Mouse (Mus musculus) MEL (cell line): ENCODE results near the gene Reg3b. TPM values are rescaled to one million over a fixed set of nuclear protein-coding genes. Genes with fewer than 3 reads are reported as not detected.
"Not testable (repeated sequence)": the region's sequence is repeated elsewhere in the genome, so short reads cannot be mapped to it uniquely, and the experiment has no call there.

Source experiments
- DNase-seq: peaks from one replicate; pipeline ENCODE4 v3.0.0; 2011; ENCODE audit warnings: low read depth, low spot score
- H3K27ac ChIP-seq: 2 replicates; pipeline ENCODE4 v1.5.1; 2012; ENCODE audit warnings: low read depth, mild to moderate bottlenecking, control low read depth, low read length, moderate library complexity; ENCODE audit not compliant: control insufficient read depth
- H3K27me3 ChIP-seq, 2 experiments: fragments of 150-350 bp in 1 of 2; sonication (generic) in 1 of 2; 2 replicates each; pipeline ENCODE4 v1.6.1; 2012; ENCODE audit warnings: low read length in 2 of 2, mild to moderate bottlenecking in 2 of 2, improper control_type of control experiment in 1 of 2, moderate library complexity in 1 of 2; ENCODE audit not compliant: insufficient read depth in 2 of 2, control insufficient read depth in 1 of 2
- H3K36me3 ChIP-seq, 2 experiments: 2 replicates each; pipeline ENCODE4 v1.6.1; 2012 to 2014; ENCODE audit warnings: low read length in 2 of 2, improper control_type of control experiment in 1 of 2, inconsistent platforms in 1 of 2, mild to moderate bottlenecking in 1 of 2; ENCODE audit not compliant: insufficient read depth in 2 of 2, control insufficient read depth in 1 of 2
- H3K4me1 ChIP-seq, 2 experiments: fragments of 150-350 bp in 1 of 2; sonication (generic) in 1 of 2; 2 replicates each; pipeline ENCODE4 v1.6.1; 2012; ENCODE audit warnings: low read length in 2 of 2, improper control_type of control experiment in 1 of 2, mild to moderate bottlenecking in 1 of 2; ENCODE audit not compliant: insufficient read depth in 2 of 2, control insufficient read depth in 1 of 2
- H3K4me3 ChIP-seq, 2 experiments: fragments of 150-350 bp in 1 of 2; sonication (generic) in 1 of 2; 2 replicates each; pipeline ENCODE4 v1.5.1; 2012; ENCODE audit warnings: low read depth in 2 of 2, low read length in 2 of 2, mild to moderate bottlenecking in 2 of 2, moderate library complexity in 2 of 2, control low read depth in 1 of 2, improper control_type of control experiment in 1 of 2; ENCODE audit not compliant: control insufficient read depth in 1 of 2, insufficient read depth in 1 of 2
- H3K79me2 ChIP-seq: 2 replicates; pipeline ENCODE4 v1.6.1; 2012; ENCODE audit warnings: mild to moderate bottlenecking, low read length, moderate library complexity; ENCODE audit not compliant: control insufficient read depth, poor library complexity, insufficient read depth
- H3K9ac ChIP-seq: 2 replicates; pipeline ENCODE4 v1.6.1; 2012; ENCODE audit warnings: low read depth, mild to moderate bottlenecking, control low read depth, low read length, moderate library complexity; ENCODE audit not compliant: control insufficient read depth, poor library complexity, severe bottlenecking
- H3K9me3 ChIP-seq: fragments of 150-350 bp; sonication (generic); replicated peaks from 2 replicates; pipeline ENCODE4 v1.6.1; 2012; ENCODE audit warnings: mild to moderate bottlenecking, low read length, improper control_type of control experiment, moderate library complexity; ENCODE audit not compliant: insufficient read depth
- BHLHE40 ChIP-seq: IDR thresholded peaks from 2 replicates; pipeline ENCODE4 v1.6.1; 2012; ENCODE audit warnings: low read depth, mild to moderate bottlenecking, inconsistent platforms, low read length, improper control_type of control experiment, borderline replicate concordance
- CHD1 ChIP-seq: IDR thresholded peaks from 2 replicates; pipeline ENCODE4 v1.6.1; 2012; ENCODE audit warnings: low read depth, mild to moderate bottlenecking, inconsistent platforms, low read length, improper control_type of control experiment
- CTCF ChIP-seq, 3 experiments: IDR thresholded peaks in 2 of 3; conservative IDR thresholded peaks in 1 of 3; 2 replicates each; pipeline ENCODE4 v1.5.1; 2011 to 2012; ENCODE audit warnings: low read length in 3 of 3, low read depth in 2 of 3, mild to moderate bottlenecking in 2 of 3, improper control_type of control experiment in 1 of 3, inconsistent platforms in 1 of 3, mixed read lengths in 1 of 3, moderate library complexity in 1 of 3; ENCODE audit not compliant: control insufficient read depth in 1 of 3, insufficient read depth in 1 of 3, poor library complexity in 1 of 3, severe bottlenecking in 1 of 3
- MAX ChIP-seq: IDR thresholded peaks from 2 replicates; pipeline ENCODE4 v1.6.1; 2011; ENCODE audit warnings: low read length, improper control_type of control experiment
- MAZ ChIP-seq: IDR thresholded peaks from 2 replicates; pipeline ENCODE4 v1.6.1; 2012; ENCODE audit warnings: low read depth, mild to moderate bottlenecking, inconsistent platforms, low read length, improper control_type of control experiment
- NRF1 ChIP-seq: IDR thresholded peaks from 2 replicates; pipeline ENCODE4 v1.6.1; 2014; ENCODE audit warnings: low read depth, mild to moderate bottlenecking, inconsistent platforms, low read length, improper control_type of control experiment, moderate library complexity; ENCODE audit not compliant: poor library complexity, insufficient read depth, severe bottlenecking
- POLR2AphosphoS5 ChIP-seq: IDR thresholded peaks from 2 replicates; pipeline ENCODE4 v1.6.1; 2012; ENCODE audit warnings: low read depth, borderline replicate concordance, mild to moderate bottlenecking, inconsistent platforms, low read length, moderate library complexity, mixed read lengths
- RAD21 ChIP-seq: IDR thresholded peaks from 2 replicates; pipeline ENCODE4 v1.6.1; 2011; ENCODE audit warnings: mild to moderate bottlenecking, low read depth, low read length, improper control_type of control experiment
- RCOR1 ChIP-seq: IDR thresholded peaks from 2 replicates; pipeline ENCODE4 v1.6.1; 2012; ENCODE audit warnings: low read depth, mild to moderate bottlenecking, inconsistent platforms, low read length, improper control_type of control experiment
- TAL1 ChIP-seq: IDR thresholded peaks from 2 replicates; pipeline ENCODE4 v1.6.1; 2012; ENCODE audit warnings: mild to moderate bottlenecking, inconsistent platforms, low read length, moderate library complexity, mixed read lengths
- TCF12 ChIP-seq: IDR thresholded peaks from 2 replicates; pipeline ENCODE4 v1.6.1; 2014; ENCODE audit warnings: low read depth, mild to moderate bottlenecking, inconsistent platforms, low read length, improper control_type of control experiment, moderate library complexity
- USF1 ChIP-seq: IDR thresholded peaks from 2 replicates; pipeline ENCODE4 v1.6.1; 2014; ENCODE audit warnings: low read depth, mild to moderate bottlenecking, inconsistent platforms, low read length, improper control_type of control experiment, moderate library complexity
- USF2 ChIP-seq, 2 experiments: IDR thresholded peaks; 2 replicates each; pipeline ENCODE4 v1.6.1; 2011 to 2012; ENCODE audit warnings: improper control_type of control experiment in 2 of 2, low read length in 2 of 2, borderline replicate concordance in 1 of 2, inconsistent platforms in 1 of 2, low read depth in 1 of 2, mild to moderate bottlenecking in 1 of 2; ENCODE audit not compliant: insufficient read depth in 1 of 2
- ZC3H11A ChIP-seq: IDR thresholded peaks from 2 replicates; pipeline ENCODE4 v1.6.1; 2012; ENCODE audit warnings: low read depth, mild to moderate bottlenecking, inconsistent platforms, low read length, improper control_type of control experiment
- ZKSCAN1 ChIP-seq: IDR thresholded peaks from 2 replicates; pipeline ENCODE4 v1.6.1; 2012; ENCODE audit warnings: low read depth, mild to moderate bottlenecking, inconsistent platforms, low read length, improper control_type of control experiment, moderate library complexity
- ZMIZ1 ChIP-seq: IDR thresholded peaks from 2 replicates; pipeline ENCODE4 v1.6.1; 2012; ENCODE audit warnings: low read depth, mild to moderate bottlenecking, inconsistent platforms, low read length, improper control_type of control experiment, moderate library complexity
- ZNF384 ChIP-seq: IDR thresholded peaks from 2 replicates; pipeline ENCODE4 v1.6.1; 2012; ENCODE audit warnings: low read depth, mild to moderate bottlenecking, inconsistent platforms, low read length, improper control_type of control experiment
- polyA plus RNA-seq, 2 experiments: library from polyadenylated mRNA; stranded (reverse) in 1 of 2; unstranded in 1 of 2; fragments of >175 nt in 1 of 2; fragments of >200 nt in 1 of 2; gene quantifications; 2 replicates each; pipeline versions ENCODE4 v1.2.1 to v1.2.4; 2012; ENCODE audit warnings: low replicate concordance in 2 of 2, low read depth in 1 of 2; ENCODE audit not compliant: insufficient read length in 2 of 2, insufficient read depth in 1 of 2, missing spikeins in 1 of 2
- total RNA-seq: library from RNA; depleted of rRNA; stranded (reverse); fragments of 300-350 nt; gene quantifications from 2 replicates; pipeline ENCODE4 v1.2.3, GENCODE M21; 2012

Reg3b gene
- total and polyA plus RNA-seq, 3 experiments, result not detected

DNA sequence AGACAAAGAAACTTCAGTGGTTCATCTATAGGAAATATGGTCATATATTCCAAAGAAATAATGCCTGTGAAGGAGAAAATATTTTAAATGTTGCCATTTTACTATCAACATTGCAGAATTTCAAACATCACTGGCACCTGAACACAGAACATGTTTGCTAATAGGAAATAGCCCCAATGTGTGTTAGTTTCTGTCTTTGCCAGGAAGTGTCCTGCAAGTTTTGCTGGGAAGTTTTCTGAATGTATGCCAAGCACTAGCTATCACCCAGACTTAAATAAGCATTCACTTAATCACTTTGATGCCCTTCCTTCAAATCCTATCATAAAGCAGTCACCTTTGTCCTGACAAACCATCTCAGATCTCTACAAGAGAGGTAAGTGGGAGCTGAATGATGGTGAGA, 10.0 kb downstream of the Reg3b start, which contains the start of gene Reg3a:
Gene Reg3a, plus strand, starts transcription at position 301 of the 400 bp plus-strand sequence.
- Histone ChIP-seq H3K27me3 (no peaks in the 10 kb centered on the region), H3K4me3 (no peak within 1 kb of the TSS), H3K36me3 (no peaks in the 10 kb centered on the region), H3K9me3 (no peaks in the 10 kb centered on the region), H3K4me1 (no peaks in the 10 kb centered on the region), H3K9ac (no peak within 1 kb of the TSS), H3K79me2 (no peaks in the 10 kb centered on the region), H3K27ac (no peak within 1 kb of the TSS)
- no peak for DNase-seq
- TF ChIP-seq ZC3H11A (no peak), POLR2AphosphoS5 (no peak), ZNF384 (no peak), RCOR1 (no peak), ZMIZ1 (no peak), CHD1 (no peak)
- TF ChIP-seq, all 39 proteins: peak for 0

DNA sequence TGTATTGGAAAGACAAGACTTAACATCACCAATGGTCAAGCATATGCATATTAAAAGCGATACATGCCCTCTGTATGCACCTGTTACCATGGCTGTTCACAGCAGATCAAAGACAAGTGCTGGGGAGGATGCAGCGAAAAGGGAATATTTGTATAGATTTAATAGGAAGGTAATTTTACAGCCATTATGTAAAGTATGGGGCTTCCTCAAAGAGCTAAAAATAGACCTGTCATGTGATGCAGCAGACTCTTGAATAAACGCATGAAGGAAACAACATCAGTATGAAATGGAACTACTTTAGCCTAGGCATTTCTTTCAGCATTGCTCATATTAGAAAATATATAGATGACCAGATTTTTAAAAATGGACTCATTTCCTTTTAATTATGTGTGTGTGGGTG, 15.2 kb downstream of the Reg3b start:
- DNase-seq, result no peak
- Histone ChIP-seq H3K36me3 (no peaks in the 10 kb centered on the region), H3K4me1 (no peaks in the 10 kb centered on the region), H3K9ac (no peak overlapping the region), H3K27me3 (no peaks in the 10 kb centered on the region), H3K9me3 (no peaks in the 10 kb centered on the region), H3K4me3 (no peak overlapping the region), H3K79me2 (no peaks in the 10 kb centered on the region), H3K27ac (no peak overlapping the region)
- TF ChIP-seq RCOR1 (no peak), TAL1 (no peak), ZKSCAN1 (no peak), USF2 (IDR thresholded peaks at IDR 0.05; ENCODE audit: borderline replicate concordance in 1 of 2, insufficient read depth in 1 of 2, low read depth in 1 of 2, low read length in 2 of 2) (no peak), ZNF384 (no peak), CTCF (IDR thresholded peaks at IDR 0.05 in 2 of 3, conservative IDR thresholded peaks at IDR 0.05 in 1 of 3; ENCODE audit: control insufficient read depth in 1 of 3, insufficient read depth in 1 of 3, low read depth in 2 of 3, low read length in 3 of 3, poor library complexity in 1 of 3, severe bottlenecking in 1 of 3) (no peak), TCF12 (no peak), USF1 (no peak), MAZ (no peak), MAX (no peak), BHLHE40 (no peak), RAD21 (no peak), NRF1 (no peak)

- H3K79me2 ChIP-seq, H3K4me3 ChIP-seq: not testable (repeated sequence)
Observed at GRCm38 (mm10) chr6:78395323-78395722, 24.9 kb downstream of the Reg3b start, which contains the start of gene Reg2. Gene Reg2 (plus strand): TSS chr6:78395623.

GRCm38 (mm10) chr6:78422411-78422810, 52.0 kb downstream of the Reg3b start, which contains the start of gene Reg1:
Gene Reg1 (plus strand): TSS chr6:78422711.
- not testable (repeated sequence) for H3K27ac ChIP-seq, H3K27me3 ChIP-seq, H3K79me2 ChIP-seq, H3K4me1 ChIP-seq, DNase-seq, H3K36me3 ChIP-seq, H3K9me3 ChIP-seq, H3K4me3 ChIP-seq, H3K9ac ChIP-seq

More at GRCm38 (mm10) chr6:78395323-78395722, 24.9 kb downstream of the Reg3b start, which contains the start of gene Reg2:
- DNase-seq, H3K27ac ChIP-seq, H3K36me3 ChIP-seq, H3K9ac ChIP-seq, H3K9me3 ChIP-seq, H3K27me3 ChIP-seq, H3K4me1 ChIP-seq: not testable (repeated sequence)
